Mouse (Mus musculus) adrenal gland, postnatal 36 days (tissue): ENCODE results near the gene Pdia3. TPM values are rescaled to one million over a fixed set of nuclear protein-coding genes. Genes with fewer than 3 reads are reported as not detected.
"Not testable (repeated sequence)": the region's sequence is repeated elsewhere in the genome, so short reads cannot be mapped to it uniquely, and the experiment has no call there.

Experiments
- DNase-seq, 2 experiments: peaks; one replicate each; pipeline ENCODE4 v3.0.0; 2021; ENCODE audit warnings: mixed read lengths in 1 of 2
- total RNA-seq, 2 experiments: library from RNA; stranded (reverse); gene quantifications; 2 replicates each; pipeline ENCODE4 v1.2.3; 2021

Pdia3 gene
- total RNA-seq, 2 experiments from 2014 or later, result 412 to 415 TPM

GRCm38 (mm10) chr2:121442259-121443067 is 28.9 kb downstream of the Pdia3 start:
- DNase-seq, result peak; percentile 86 to 91

- no peak for DNase-seq
Measured at GRCm38 (mm10) chr2:121443068-121443349, 29.4 kb downstream of the Pdia3 start.

GRCm38 (mm10) chr2:121444178-121444577 is 30.6 kb downstream of the Pdia3 start, which contains the start of gene Ell3:
TSS of gene Ell3 (minus strand) at chr2:121444278.
- no peak for DNase-seq

- no peak for DNase-seq
Measured at GRCm38 (mm10) chr2:121445117-121445516, 31.5 kb downstream of the Pdia3 start.

GRCm38 (mm10) chr2:121446506-121446905 is 32.9 kb downstream of the Pdia3 start:
- no peak for DNase-seq

GRCm38 (mm10) chr2:121447006-121447405 is 33.4 kb downstream of the Pdia3 start:
- no peak for DNase-seq

- peak; percentile 48 to 58 for DNase-seq
Measured at GRCm38 (mm10) chr2:121448136-121448535, 34.6 kb downstream of the Pdia3 start.

- peak; percentile 100 for DNase-seq
Measured at GRCm38 (mm10) chr2:121448739-121449535, 35.4 kb downstream of the Pdia3 start, which contains the start of gene Serf2. TSS of gene Serf2 (plus strand) at chr2:121449195.

GRCm38 (mm10) chr2:121449545-121450011 is 36.0 kb downstream of the Pdia3 start:
- peak; percentile 36 to 53 for DNase-seq

GRCm38 (mm10) chr2:121450093-121450492 is 36.5 kb downstream of the Pdia3 start:
- peak; percentile 21 to 37 for DNase-seq

GRCm38 (mm10) chr2:121452361-121452760 is 38.8 kb downstream of the Pdia3 start:
- no peak for DNase-seq

GRCm38 (mm10) chr2:121452990-121453389 is 39.4 kb downstream of the Pdia3 start, which contains the start of gene Hypk:
TSS of gene Hypk (plus strand) at chr2:121453290.
- DNase-seq, result no peak

- no peak for DNase-seq
Measured at GRCm38 (mm10) chr2:121453917-121454316, 40.3 kb downstream of the Pdia3 start.

GRCm38 (mm10) chr2:121455534-121455933 is 42.0 kb downstream of the Pdia3 start:
- no peak for DNase-seq

GRCm38 (mm10) chr2:121456692-121457642 is 43.4 kb downstream of the Pdia3 start, which contains the start of gene Serinc4:
TSS of gene Serinc4 (minus strand) at chr2:121456781.
- peak; percentile 90 to 92 for DNase-seq

GRCm38 (mm10) chr2:121460071-121460470 is 46.5 kb downstream of the Pdia3 start:
- no peak for DNase-seq

GRCm38 (mm10) chr2:121468982-121469381 is 55.4 kb downstream of the Pdia3 start:
- not testable (repeated sequence) for DNase-seq

GRCm38 (mm10) chr2:121472783-121473182 is 59.2 kb downstream of the Pdia3 start:
- DNase-seq, result not testable (repeated sequence)

- peak; percentile 79 to 82 for DNase-seq
Measured at GRCm38 (mm10) chr2:121473301-121474179, 60.0 kb downstream of the Pdia3 start, which contains the start of gene Mfap1b. TSS of gene Mfap1b (minus strand) at chr2:121474067.

- peak in 1 of 2 experiments; percentile 35 for DNase-seq
Measured at GRCm38 (mm10) chr2:121474180-121474535, 60.6 kb downstream of the Pdia3 start.

GRCm38 (mm10) chr2:121475306-121475705 is 61.7 kb downstream of the Pdia3 start:
- DNase-seq, result not testable (repeated sequence)
